Mouse (Mus musculus): ENCODE measurements around the gene Cntnap1.

Gene Cntnap1

GRCm38 (mm10) chr11:101169301-101170107, 819 bp upstream of the Cntnap1 start:
- CTCF ChIA-PET, result interaction anchor here (0.5 kb wide), 1 partner anchor 69 kb away, joined by 4 read pairs; no protein-coding TSS in a partner anchor

DNA sequence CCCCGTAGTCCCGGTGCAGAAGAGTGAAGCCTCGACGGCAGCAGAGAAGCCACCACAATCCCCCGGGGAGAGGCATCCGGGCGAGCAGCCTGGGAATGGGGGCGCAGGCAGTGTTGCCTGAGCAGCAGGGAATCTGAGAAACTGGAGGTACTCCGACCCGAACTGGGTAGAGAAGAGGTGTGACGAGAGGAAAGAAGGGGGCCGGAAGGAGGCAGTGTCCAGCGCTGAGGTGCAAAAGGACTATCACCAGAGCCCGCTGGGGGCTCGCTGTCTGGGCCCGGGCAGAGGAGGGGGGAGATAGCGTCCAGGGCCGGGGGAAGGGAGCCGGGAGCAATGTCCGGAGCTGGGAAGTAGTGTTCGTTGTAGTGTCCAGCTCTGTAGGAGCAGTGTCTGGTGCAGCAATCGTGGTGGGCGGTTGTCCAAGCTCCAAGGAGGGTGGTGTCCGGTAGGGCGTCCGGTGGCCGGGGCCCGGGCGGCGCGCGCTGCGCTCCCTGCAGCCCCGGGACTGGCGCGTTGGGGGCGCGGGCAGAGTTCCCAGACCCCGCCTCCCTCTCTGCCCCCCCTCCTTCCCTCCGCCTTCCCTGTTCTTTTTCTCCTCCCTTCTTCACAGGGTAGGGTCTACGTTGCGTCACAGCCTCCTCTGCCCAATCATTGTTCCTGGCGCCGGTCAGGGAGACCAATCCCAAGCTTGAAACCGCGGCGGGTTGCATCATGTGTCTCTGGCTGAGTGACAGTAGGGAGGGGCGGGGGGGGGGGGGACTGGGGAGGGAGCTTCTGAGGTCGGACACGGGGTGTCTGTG, 688 bp downstream of the Cntnap1 start, which contains the start of gene Plekhh3:
Plekhh3 (minus strand) TSS at position 541 of the 800 bp plus-strand sequence.
- CTCF ChIA-PET, result interaction anchor here (0.6 kb wide), 1 partner anchor 468 kb away, joined by 13 read pairs; no protein-coding TSS in a partner anchor

DNA sequence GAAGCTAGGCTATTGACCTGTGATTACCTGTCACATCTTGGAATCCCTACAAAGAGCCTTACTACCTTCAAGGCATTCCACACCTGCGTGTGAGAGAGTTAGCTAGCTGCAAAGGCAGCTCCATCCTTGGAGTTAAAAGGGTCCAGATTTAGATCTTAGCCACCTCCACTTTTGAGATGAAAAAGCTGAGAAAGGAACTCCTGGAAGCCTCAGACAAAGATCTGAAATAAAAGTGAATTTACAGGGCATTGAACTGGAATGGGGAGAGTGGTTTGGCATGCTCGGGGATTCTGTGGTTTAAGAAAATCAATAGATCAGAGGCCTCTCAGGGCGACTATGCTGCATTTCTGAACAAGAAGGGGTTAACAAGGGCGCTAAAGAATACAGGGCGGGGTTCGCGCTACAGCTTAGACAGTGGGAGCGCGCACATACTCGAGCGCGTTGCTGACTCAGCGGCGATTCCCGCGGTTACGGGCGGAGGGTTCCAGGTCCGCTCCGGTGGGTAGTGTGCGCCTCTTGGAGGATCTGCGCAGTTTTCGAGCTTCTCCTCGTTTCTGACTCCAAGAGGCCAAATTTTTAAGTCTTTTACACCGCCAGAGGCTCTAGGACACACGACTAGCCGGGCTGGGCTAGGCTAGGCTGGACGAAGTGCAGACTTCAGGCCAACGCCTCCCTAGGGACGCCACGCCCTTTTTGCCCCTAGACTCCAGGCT, 1.6 kb downstream of the Cntnap1 start:
- CTCF ChIA-PET, result interaction anchor here (0.6 kb wide), 1 partner anchor 321 kb away, joined by 3 read pairs; no protein-coding TSS in a partner anchor

DNA sequence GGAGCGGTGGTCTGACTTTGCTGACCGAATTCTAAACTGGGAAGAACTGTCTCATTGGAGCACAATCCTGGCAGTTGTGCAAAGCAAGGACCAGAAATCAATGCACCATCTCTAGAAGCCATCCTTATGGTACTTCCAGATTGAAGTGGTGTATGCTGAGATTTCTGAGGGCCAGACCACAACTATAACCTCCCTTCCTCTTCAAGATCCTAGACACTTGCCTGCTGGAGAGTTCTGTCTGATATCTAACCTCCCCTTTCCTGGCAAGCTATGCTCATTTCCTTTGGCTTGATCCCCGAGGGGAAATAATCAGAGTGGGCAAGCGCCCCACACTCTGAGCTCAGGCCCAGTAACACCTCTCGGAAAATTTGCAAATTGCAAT, 2.1 kb downstream of the Cntnap1 start:
- CTCF ChIA-PET, result interaction anchor here (0.6 kb wide), 1 partner anchor 321 kb away, joined by 3 read pairs; no protein-coding TSS in a partner anchor

- CTCF ChIA-PET, result interaction anchor here (1.0 kb wide), 1 partner anchor 78 kb away, joined by 3 read pairs; no protein-coding TSS in a partner anchor
These were observed 2.8 kb downstream of the Cntnap1 start for GRCm38 (mm10) chr11:101173112-101173511.

DNA sequence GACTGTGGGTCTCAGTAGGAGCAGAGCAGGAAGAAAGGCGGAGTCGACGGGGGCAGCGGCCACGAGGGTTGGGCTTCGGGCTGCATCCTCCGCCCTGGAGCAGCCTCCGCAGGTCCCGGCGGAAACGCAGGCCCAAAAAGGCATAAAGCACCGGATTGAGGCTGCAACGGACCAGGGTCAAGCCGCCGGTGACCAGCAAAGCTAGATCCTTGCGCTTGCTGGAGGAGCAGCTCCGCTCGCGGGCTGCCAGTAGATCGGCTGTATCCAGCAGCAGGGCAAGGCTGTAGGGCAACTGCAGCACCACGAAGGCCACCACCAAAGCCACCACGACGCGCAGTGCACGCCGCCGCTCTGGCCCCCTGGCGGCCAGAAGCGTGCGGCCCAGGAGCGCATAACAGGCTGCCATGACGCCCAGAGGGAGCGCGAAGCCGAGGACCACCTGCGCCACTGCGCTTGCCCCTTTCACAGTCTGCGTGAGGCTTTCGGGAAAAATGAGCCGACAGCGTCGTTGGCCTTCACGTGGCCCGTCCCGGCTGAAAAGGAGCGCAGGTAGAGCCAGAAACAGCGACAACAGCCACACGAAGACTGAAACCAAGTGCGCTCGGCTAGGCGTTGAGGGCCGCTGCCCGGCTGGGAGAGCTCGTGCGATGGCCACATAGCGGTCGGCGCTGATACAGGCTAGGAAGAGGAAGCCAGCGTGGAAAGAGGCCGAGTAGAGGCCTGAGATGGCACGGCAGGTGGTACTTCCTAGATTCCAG, 3.5 kb downstream of the Cntnap1 start:
- CTCF ChIA-PET, result interaction anchor here (0.5 to 1.0 kb wide), 3 partner anchors 35 to 520 kb away, joined by 3 to 4 read pairs (median 3); no protein-coding TSS in a partner anchor

DNA sequence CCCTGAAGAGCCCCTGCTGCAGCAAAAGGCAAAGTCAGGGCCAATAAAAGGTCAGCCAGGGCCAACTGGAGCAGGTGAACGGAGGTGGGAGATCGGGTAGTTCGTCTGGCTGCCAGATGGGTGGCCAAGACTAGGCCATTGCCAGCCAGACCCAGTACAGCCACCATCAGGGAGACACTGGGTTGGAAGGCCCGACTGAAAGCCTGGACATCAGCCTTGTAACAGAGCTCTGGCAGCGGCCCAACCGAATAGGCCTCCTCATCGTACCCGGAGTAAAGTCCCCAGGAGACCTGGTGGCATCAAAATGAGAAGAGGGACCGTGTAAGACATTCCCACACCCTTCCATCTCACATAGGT, 4.0 kb downstream of the Cntnap1 start:
- CTCF ChIA-PET, result interaction anchor here (0.5 to 0.7 kb wide), 3 partner anchors 35 to 521 kb away, joined by 3 to 4 read pairs (median 3); no protein-coding TSS in a partner anchor

DNA sequence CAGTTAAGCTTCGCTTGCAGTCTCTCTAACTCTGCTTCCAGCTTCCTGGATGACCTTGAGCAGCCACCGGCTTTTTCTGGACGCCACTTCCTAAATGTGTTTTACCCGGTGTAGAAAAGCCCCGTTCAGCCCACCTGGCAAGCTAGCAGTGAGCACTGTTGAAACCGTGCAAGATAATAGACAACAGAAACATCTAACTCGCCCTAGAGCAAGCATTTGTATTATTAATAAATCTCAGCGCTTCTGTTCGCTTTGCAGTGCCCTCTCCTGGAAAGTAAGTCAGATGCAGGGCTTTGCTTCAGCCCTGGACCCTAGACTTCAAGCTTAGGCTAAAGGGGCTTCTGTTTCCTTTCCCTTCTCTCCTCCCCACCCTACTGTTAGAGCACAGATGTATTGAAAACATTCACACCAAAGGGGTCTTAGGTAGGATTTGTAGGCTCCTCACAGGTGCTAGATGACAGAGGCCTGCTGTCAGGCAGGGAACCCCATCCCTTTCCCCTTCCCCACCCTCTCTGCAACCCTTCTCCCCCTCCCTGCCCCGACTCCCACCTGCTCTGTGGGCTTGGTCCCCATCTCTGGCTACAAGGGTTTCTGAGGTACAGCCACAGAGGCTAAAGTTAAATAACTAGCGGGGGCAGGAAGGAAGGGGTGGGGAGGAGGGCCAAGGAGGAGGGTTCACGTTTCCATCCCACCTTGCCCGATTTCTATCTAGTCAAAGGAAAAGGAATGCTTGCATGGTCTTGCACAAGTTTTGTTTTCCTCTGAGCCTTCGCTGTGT, 4.7 kb downstream of the Cntnap1 start, which contains the start of gene Ccr10:
Ccr10 (minus strand) TSS at position 593 of the 778 bp plus-strand sequence.
- CTCF ChIA-PET, result interaction anchor here (0.5 to 2.6 kb wide), 4 partner anchors 36 to 521 kb away, joined by 3 to 15 read pairs (median 4); partner anchors contain the start of gene Psmc3ip

GRCm38 (mm10) chr11:101175636-101176116, 5.4 kb downstream of the Cntnap1 start:
- CTCF ChIA-PET, result interaction anchor here (0.7 to 2.6 kb wide), 5 partner anchors 12 to 785 kb away, joined by 3 to 15 read pairs (median 6); partner anchors contain the start of genes Psmc3ip and Rab5c

DNA sequence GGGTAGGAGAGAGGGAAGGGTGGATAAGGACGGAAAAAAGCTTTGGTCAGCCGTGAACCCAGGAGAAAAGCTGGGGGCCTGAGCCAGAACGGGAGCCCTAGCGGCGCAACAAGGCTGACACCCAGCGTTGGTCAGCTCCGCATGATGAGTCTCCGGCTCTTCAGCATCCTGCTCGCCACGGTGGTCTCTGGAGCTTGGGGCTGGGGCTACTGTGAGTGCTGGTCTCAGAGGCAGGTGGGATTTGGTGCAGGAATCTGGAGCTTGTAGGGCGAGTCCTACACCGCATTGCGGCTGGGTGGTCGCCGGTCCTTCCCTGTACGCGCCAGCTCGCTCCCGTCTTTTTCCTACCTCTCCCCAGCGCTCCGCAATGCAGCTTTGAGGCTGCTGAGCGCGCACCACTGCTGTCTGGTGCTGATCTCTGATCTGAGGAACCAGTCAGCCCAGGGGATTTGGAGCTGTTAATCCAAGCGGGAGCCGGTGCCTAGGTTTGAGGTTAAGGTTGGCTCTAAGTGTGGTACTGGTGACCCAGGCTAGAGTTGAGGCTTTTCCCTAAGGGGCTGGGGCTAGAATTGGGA, 5.9 kb downstream of the Cntnap1 start:
- CTCF ChIA-PET, result interaction anchor here (0.5 to 2.6 kb wide), 6 partner anchors 12 to 785 kb away, joined by 3 to 15 read pairs (median 5); partner anchors contain the start of genes Psmc3ip and Rab5c

- CTCF ChIA-PET, result interaction anchor here (0.6 to 2.6 kb wide), 5 partner anchors 21 to 621 kb away, joined by 3 to 15 read pairs (median 4); partner anchors contain the start of genes Naglu, Psmc3ip and Tubg2
These were observed 6.8 kb downstream of the Cntnap1 start for GRCm38 (mm10) chr11:101176933-101177773.

- CTCF ChIA-PET, result interaction anchor here (1.0 to 1.1 kb wide), 2 partner anchors 22 to 109 kb away, joined by 4 read pairs; partner anchors contain the start of genes Naglu and Tubg2
These were observed 8.0 kb downstream of the Cntnap1 start for GRCm38 (mm10) chr11:101178061-101179058.

- CTCF ChIA-PET, result interaction anchor here (0.7 kb wide), 1 partner anchor 18 kb away, joined by 7 read pairs; no protein-coding TSS in a partner anchor
These were observed 9.0 kb downstream of the Cntnap1 start for GRCm38 (mm10) chr11:101179306-101179705.

DNA sequence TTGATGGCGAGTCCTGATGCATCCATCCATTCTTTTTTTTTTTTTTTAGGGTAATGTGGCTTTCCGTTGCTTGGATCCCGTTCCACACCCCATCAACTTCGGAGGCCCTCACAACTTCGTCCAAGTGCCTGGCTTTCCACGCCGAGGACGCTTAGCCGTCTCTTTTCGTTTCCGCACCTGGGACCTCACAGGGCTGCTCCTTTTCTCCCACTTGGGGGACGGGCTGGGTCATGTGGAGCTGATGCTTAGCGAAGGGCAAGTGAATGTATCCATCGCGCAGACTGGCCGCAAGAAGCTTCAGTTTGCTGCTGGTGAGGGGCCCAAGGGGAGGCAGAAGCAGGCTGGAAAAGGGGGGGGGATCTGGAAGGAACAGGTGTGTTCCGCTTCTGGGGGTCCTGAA, 9.9 kb downstream of the Cntnap1 start:
- CTCF ChIA-PET, result interaction anchor here (0.5 to 0.7 kb wide), 4 partner anchors 26 to 162 kb away, joined by 3 to 12 read pairs (median 6); no protein-coding TSS in a partner anchor

GRCm38 (mm10) chr11:101180846-101181740, 10.8 kb downstream of the Cntnap1 start:
- CTCF ChIA-PET, result interaction anchor here (0.5 to 0.9 kb wide), 5 partner anchors 47 to 161 kb away, joined by 3 to 7 read pairs (median 4); no protein-coding TSS in a partner anchor
